Mouse (Mus musculus): Measurements from ENCODE around the gene Ano9.

The Ano9 gene

DNA sequence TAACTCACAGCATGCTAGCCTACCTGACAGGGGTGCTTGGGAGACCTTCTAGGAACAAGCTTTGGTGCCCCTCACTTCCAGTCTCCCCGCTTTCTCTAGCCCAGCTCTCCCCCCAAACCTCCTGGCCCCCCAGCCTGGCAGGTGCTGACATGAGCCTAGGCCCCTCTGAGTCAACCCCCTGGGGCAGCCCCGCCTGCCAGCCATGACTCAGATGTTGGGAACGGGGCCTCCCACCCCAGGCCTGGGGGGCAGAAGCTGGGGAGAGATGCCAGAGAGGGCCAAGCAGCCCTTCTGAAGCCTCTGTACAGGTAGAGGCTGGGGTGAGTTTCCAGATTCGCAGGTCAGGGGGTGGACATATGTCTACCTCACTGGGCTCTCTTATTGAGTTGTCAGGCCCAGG lies 38.7 kb downstream of the Ano9 start:
- TF ChIP-seq NANOG (IDR thresholded peaks at IDR 0.05; ENCODE audit: borderline replicate concordance, low read length) (no peak), POU5F1 (IDR thresholded peaks at IDR 0.05; ENCODE audit: borderline replicate concordance, low read length) (no peak), CTCF (conservative IDR thresholded peaks at IDR 0.05; ENCODE audit: low read length) (no peak)
- Histone ChIP-seq H3K9me3 (ENCODE audit: low read length) (no peaks in the 10 kb centered on the region), H3K27me3 (ENCODE audit: insufficient read depth, low read length) (peaks cover 33% of the 10 kb centered on the region), H3K4me1 (replicated peaks; ENCODE audit: low read depth, low read length) (peaks cover 56% of the 10 kb centered on the region), H3K4me3 (replicated peaks; ENCODE audit: low read length) (peak overlapping the region; percentile 60), H3K36me3 (ENCODE audit: insufficient read depth, low read length) (no peaks in the 10 kb centered on the region)

DNA sequence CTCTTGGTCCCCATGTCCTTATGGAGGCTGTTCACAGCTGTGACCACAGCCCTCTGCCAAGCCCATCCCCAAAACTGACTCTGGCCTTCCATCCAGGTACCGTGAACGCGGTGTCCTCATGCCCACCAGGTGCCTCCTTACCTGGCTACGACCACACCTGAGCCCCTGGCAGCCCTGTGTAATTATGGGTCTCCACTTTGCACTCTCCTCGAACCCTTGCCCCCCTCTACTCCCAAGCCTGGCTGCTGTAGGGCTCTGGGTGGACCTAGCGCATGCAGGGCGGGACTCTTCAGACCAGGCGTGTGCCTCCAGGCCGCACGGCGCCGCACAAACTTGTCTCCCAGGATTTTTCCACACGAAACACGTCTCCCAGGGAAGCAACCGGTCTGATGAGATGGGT lies 39.8 kb downstream of the Ano9 start, which contains the start of gene Pkp3:
TSS of gene Pkp3 (plus strand) at position 378 of the 400 bp plus-strand sequence.
- no peaks in the 10 kb centered on the region for H3K9me3 ChIP-seq (ENCODE audit: low read length)
- H3K4me3 ChIP-seq (replicated peaks; ENCODE audit: low read length), result peak within 1 kb of the TSS; percentile 60
- no peaks in the 10 kb centered on the region for H3K36me3 ChIP-seq (ENCODE audit: insufficient read depth, low read length)
- peaks cover 33% of the 10 kb centered on the region for H3K27me3 ChIP-seq (ENCODE audit: insufficient read depth, low read length)
- H3K4me1 ChIP-seq (replicated peaks; ENCODE audit: low read depth, low read length), result peaks cover 50% of the 10 kb centered on the region
- TF ChIP-seq NANOG (IDR thresholded peaks at IDR 0.05; ENCODE audit: borderline replicate concordance, low read length), result no peak
- no peak for TF ChIP-seq POU5F1 (IDR thresholded peaks at IDR 0.05; ENCODE audit: borderline replicate concordance, low read length)
- TF ChIP-seq CTCF (conservative IDR thresholded peaks at IDR 0.05; ENCODE audit: low read length), result no peak

GRCm38 (mm10) chr7:141073782-141074181 lies 43.8 kb downstream of the Ano9 start:
- H3K9me3 ChIP-seq (ENCODE audit: low read length), result no peaks in the 10 kb centered on the region
- no peak overlapping the region for H3K4me3 ChIP-seq (replicated peaks; ENCODE audit: low read length)
- H3K4me1 ChIP-seq (replicated peaks; ENCODE audit: low read depth, low read length), result peaks cover 61% of the 10 kb centered on the region
- no peak for TF ChIP-seq CTCF (conservative IDR thresholded peaks at IDR 0.05; ENCODE audit: low read length)
- TF ChIP-seq POU5F1 (IDR thresholded peaks at IDR 0.05; ENCODE audit: borderline replicate concordance, low read length), result no peak
- no peak for TF ChIP-seq NANOG (IDR thresholded peaks at IDR 0.05; ENCODE audit: borderline replicate concordance, low read length)
- peaks cover 15% of the 10 kb centered on the region for H3K27me3 ChIP-seq (ENCODE audit: insufficient read depth, low read length)
- H3K36me3 ChIP-seq (ENCODE audit: insufficient read depth, low read length), result peaks cover 7% of the 10 kb centered on the region

- Histone ChIP-seq H3K4me3 (replicated peaks; ENCODE audit: low read length) (peak overlapping the region; percentile 57; the same call in 1 of the 2 replicates), H3K27me3 (ENCODE audit: insufficient read depth, low read length) (peaks cover 17% of the 10 kb centered on the region), H3K4me1 (replicated peaks; ENCODE audit: low read depth, low read length) (peaks cover 61% of the 10 kb centered on the region), H3K36me3 (ENCODE audit: insufficient read depth, low read length) (peaks cover 23% of the 10 kb centered on the region), H3K9me3 (ENCODE audit: low read length) (no peaks in the 10 kb centered on the region)
- TF ChIP-seq POU5F1 (IDR thresholded peaks at IDR 0.05; ENCODE audit: borderline replicate concordance, low read length), result no peak
- peak; percentile 66 for TF ChIP-seq CTCF (conservative IDR thresholded peaks at IDR 0.05; ENCODE audit: low read length)
- no peak for TF ChIP-seq NANOG (IDR thresholded peaks at IDR 0.05; ENCODE audit: borderline replicate concordance, low read length)
Observed at GRCm38 (mm10) chr7:141072017-141072745, 45.4 kb downstream of the Ano9 start.

GRCm38 (mm10) chr7:141070058-141070862 lies 47.3 kb downstream of the Ano9 start:
- Histone ChIP-seq H3K4me3 (replicated peaks; ENCODE audit: low read length) (peak overlapping the region; percentile 76), H3K27me3 (ENCODE audit: insufficient read depth, low read length) (peaks cover 15% of the 10 kb centered on the region), H3K36me3 (ENCODE audit: insufficient read depth, low read length) (peaks cover 41% of the 10 kb centered on the region), H3K4me1 (replicated peaks; ENCODE audit: low read depth, low read length) (peaks cover 72% of the 10 kb centered on the region), H3K9me3 (ENCODE audit: low read length) (no peaks in the 10 kb centered on the region)
- peak; percentile 85 for TF ChIP-seq CTCF (conservative IDR thresholded peaks at IDR 0.05; ENCODE audit: low read length)
- no peak; the same call in 1 of the 2 replicates for TF ChIP-seq NANOG (IDR thresholded peaks at IDR 0.05; ENCODE audit: borderline replicate concordance, low read length)

DNA sequence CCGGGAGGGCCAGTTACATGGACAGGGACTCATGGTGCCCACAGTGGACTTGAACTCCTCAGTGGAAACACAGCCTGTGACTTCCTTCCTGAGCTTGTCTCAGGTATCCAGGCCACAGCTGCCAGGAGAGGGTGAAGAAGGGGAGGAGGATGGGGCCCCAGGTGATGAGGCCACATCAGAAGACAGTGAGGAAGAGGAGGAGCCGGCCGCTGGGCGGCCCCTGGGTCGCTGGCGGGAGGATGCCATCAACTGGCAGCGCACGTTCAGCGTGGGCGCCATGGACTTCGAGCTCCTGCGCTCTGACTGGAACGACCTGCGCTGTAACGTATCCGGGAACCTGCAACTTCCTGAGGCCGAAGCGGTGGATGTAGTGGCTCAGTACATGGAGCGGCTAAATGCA lies 49.3 kb downstream of the Ano9 start:
- Histone ChIP-seq H3K4me3 (replicated peaks; ENCODE audit: low read length) (peak overlapping the region; percentile 53), H3K9me3 (ENCODE audit: low read length) (no peaks in the 10 kb centered on the region), H3K27me3 (ENCODE audit: insufficient read depth, low read length) (peaks cover 15% of the 10 kb centered on the region), H3K4me1 (replicated peaks; ENCODE audit: low read depth, low read length) (peaks cover 91% of the 10 kb centered on the region), H3K36me3 (ENCODE audit: insufficient read depth, low read length) (peaks cover 60% of the 10 kb centered on the region)
- no peak for TF ChIP-seq NANOG (IDR thresholded peaks at IDR 0.05; ENCODE audit: borderline replicate concordance, low read length)
- no peak for TF ChIP-seq POU5F1 (IDR thresholded peaks at IDR 0.05; ENCODE audit: borderline replicate concordance, low read length)
- no peak for TF ChIP-seq CTCF (conservative IDR thresholded peaks at IDR 0.05; ENCODE audit: low read length)

DNA sequence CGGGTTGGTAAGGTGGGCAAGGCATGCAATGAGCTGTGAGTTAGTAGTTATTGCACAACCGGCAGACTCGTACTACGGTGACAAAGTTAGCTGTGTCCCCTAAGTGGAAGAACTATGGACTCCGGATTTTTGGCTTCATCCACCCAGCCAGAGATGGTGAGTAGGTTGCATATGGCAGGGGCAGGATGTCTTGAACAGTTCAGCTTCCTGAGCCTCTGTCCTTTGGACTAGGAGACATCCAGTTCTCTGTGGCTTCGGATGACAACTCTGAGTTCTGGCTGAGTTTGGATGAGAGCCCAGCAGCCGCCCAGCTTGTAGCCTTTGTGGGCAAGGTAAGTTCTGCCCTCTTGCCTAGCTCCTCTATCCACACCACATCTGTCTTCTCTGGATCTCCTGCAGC lies 53.0 kb downstream of the Ano9 start:
- H3K9me3 ChIP-seq (ENCODE audit: low read length), result no peaks in the 10 kb centered on the region
- peak overlapping the region; percentile 43 for H3K4me3 ChIP-seq (replicated peaks; ENCODE audit: low read length)
- peaks cover 71% of the 10 kb centered on the region for H3K36me3 ChIP-seq (ENCODE audit: insufficient read depth, low read length)
- peaks cover 90% of the 10 kb centered on the region for H3K4me1 ChIP-seq (replicated peaks; ENCODE audit: low read depth, low read length)
- TF ChIP-seq CTCF (conservative IDR thresholded peaks at IDR 0.05; ENCODE audit: low read length) (no peak), NANOG (IDR thresholded peaks at IDR 0.05; ENCODE audit: borderline replicate concordance, low read length) (no peak), POU5F1 (IDR thresholded peaks at IDR 0.05; ENCODE audit: borderline replicate concordance, low read length) (no peak)
- H3K27me3 ChIP-seq (ENCODE audit: insufficient read depth, low read length), result 0 out of 2 replicates have a peak, but pooled peaks cover 5% of the 10 kb centered on the region

DNA sequence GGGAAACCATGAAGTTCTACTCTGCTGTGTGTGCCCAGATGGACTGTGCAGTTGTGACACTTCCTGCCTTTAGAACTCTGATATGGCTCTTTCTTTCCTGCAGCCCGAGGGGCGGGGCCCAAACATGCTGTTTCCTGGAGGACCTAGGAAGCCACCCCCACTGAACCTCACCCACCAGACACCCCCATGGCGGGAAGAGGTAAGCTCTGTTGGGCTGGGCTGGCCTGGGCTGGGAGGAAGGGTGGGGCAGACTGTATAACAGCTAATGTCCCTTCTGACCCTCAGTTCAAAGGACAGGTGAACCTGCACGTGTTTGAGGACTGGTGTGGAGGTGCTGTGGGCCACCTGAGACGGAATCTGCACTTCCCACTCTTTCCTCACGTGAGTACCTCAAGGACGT lies 53.4 kb downstream of the Ano9 start:
- Histone ChIP-seq H3K36me3 (ENCODE audit: insufficient read depth, low read length) (peaks cover 71% of the 10 kb centered on the region), H3K4me3 (replicated peaks; ENCODE audit: low read length) (peak overlapping the region; percentile 43), H3K9me3 (ENCODE audit: low read length) (no peaks in the 10 kb centered on the region)

More for the DNA sequence above, 53.4 kb downstream of the Ano9 start:
- TF ChIP-seq POU5F1 (IDR thresholded peaks at IDR 0.05; ENCODE audit: borderline replicate concordance, low read length) (no peak), NANOG (IDR thresholded peaks at IDR 0.05; ENCODE audit: borderline replicate concordance, low read length) (no peak), CTCF (conservative IDR thresholded peaks at IDR 0.05; ENCODE audit: low read length) (no peak)
- peaks cover 90% of the 10 kb centered on the region for H3K4me1 ChIP-seq (replicated peaks; ENCODE audit: low read depth, low read length)
- H3K27me3 ChIP-seq (ENCODE audit: insufficient read depth, low read length), result 0 out of 2 replicates have a peak, but pooled peaks cover 5% of the 10 kb centered on the region
